Mouse (Mus musculus) G1E (cell line): ENCODE results near the gene Tmem104.

Experiments
- CTCF ChIP-seq: IDR thresholded peaks from 2 replicates; pipeline ENCODE4 v1.5.1; 2012; ENCODE audit warnings: low read depth, low read length, inconsistent platforms, mixed read lengths
- GATA1 ChIP-seq: IDR thresholded peaks from 2 replicates; pipeline ENCODE4 v1.6.1; 2012; ENCODE audit warnings: borderline replicate concordance, low read length, inconsistent platforms, mixed read lengths
- TAL1 ChIP-seq: conservative IDR thresholded peaks from 2 replicates; pipeline ENCODE4 v1.6.1; 2012; ENCODE audit warnings: low read depth, low read length, inconsistent platforms, mixed read lengths

GRCm38 (mm10) chr11:115202756-115203155, 15.5 kb downstream of the Tmem104 start:
- TF ChIP-seq CTCF (no peak), TAL1 (no peak), GATA1 (no peak)
